Mouse (Mus musculus) 3134 (cell line): ENCODE results near the gene Tfec.
A peak's percentile ranks its signal among the peaks of the same experiment; 100 is the strongest.

Source experiments
- DNase-seq: peaks from one replicate; pipeline ENCODE4 v3.0.0-alpha.2; 2011; ENCODE audit warnings: low spot score; ENCODE audit not compliant: insufficient read length; ENCODE audit errors: extremely low read depth

Tfec gene

GRCm38 (mm10) chr6:16898251-16898862 lies at the start of gene Tfec:
TSS of gene Tfec (minus strand) at chr6:16898441.
- DNase-seq: no peak

GRCm38 (mm10) chr6:16947837-16948236 lies 49.6 kb upstream of the Tfec start:
- no peak for DNase-seq

- DNase-seq: no peak
Observed at GRCm38 (mm10) chr6:16943513-16943912, 45.3 kb upstream of the Tfec start.

GRCm38 (mm10) chr6:16942433-16942832 lies 44.2 kb upstream of the Tfec start:
- DNase-seq: no peak

GRCm38 (mm10) chr6:16931059-16931458 lies 32.8 kb upstream of the Tfec start:
- no peak for DNase-seq

- DNase-seq: no peak
Observed at GRCm38 (mm10) chr6:16920111-16920656, 21.9 kb upstream of the Tfec start.

GRCm38 (mm10) chr6:16891819-16892218 lies 6.4 kb downstream of the Tfec start:
- DNase-seq: no peak

GRCm38 (mm10) chr6:16883537-16884307 lies 14.5 kb downstream of the Tfec start:
- DNase-seq: no peak

- peak; percentile 16 for DNase-seq
Observed at GRCm38 (mm10) chr6:16874021-16874542, 24.2 kb downstream of the Tfec start.

GRCm38 (mm10) chr6:16870067-16870466 lies 28.2 kb downstream of the Tfec start:
- DNase-seq: no peak

GRCm38 (mm10) chr6:16868314-16868713 lies 29.9 kb downstream of the Tfec start:
- DNase-seq: no peak

GRCm38 (mm10) chr6:16862753-16863508 lies 35.3 kb downstream of the Tfec start:
- DNase-seq: no peak

- DNase-seq: no peak
Observed at GRCm38 (mm10) chr6:16862050-16862449, 36.2 kb downstream of the Tfec start.

GRCm38 (mm10) chr6:16855879-16856545 lies 42.2 kb downstream of the Tfec start:
- DNase-seq: no peak

- DNase-seq: no peak
Observed at GRCm38 (mm10) chr6:16854977-16855376, 43.3 kb downstream of the Tfec start.

- no peak for DNase-seq
Observed at GRCm38 (mm10) chr6:16846521-16846920, 51.7 kb downstream of the Tfec start.

GRCm38 (mm10) chr6:16835631-16836030 lies 62.6 kb downstream of the Tfec start:
- no peak for DNase-seq

- DNase-seq: no peak
Observed at GRCm38 (mm10) chr6:16828304-16828703, 69.9 kb downstream of the Tfec start.

GRCm38 (mm10) chr6:16821985-16822384 lies 76.3 kb downstream of the Tfec start:
- no peak for DNase-seq

- DNase-seq: no peak
Observed at GRCm38 (mm10) chr6:16806302-16806701, 91.9 kb downstream of the Tfec start.
